In the genomic region with DNA sequence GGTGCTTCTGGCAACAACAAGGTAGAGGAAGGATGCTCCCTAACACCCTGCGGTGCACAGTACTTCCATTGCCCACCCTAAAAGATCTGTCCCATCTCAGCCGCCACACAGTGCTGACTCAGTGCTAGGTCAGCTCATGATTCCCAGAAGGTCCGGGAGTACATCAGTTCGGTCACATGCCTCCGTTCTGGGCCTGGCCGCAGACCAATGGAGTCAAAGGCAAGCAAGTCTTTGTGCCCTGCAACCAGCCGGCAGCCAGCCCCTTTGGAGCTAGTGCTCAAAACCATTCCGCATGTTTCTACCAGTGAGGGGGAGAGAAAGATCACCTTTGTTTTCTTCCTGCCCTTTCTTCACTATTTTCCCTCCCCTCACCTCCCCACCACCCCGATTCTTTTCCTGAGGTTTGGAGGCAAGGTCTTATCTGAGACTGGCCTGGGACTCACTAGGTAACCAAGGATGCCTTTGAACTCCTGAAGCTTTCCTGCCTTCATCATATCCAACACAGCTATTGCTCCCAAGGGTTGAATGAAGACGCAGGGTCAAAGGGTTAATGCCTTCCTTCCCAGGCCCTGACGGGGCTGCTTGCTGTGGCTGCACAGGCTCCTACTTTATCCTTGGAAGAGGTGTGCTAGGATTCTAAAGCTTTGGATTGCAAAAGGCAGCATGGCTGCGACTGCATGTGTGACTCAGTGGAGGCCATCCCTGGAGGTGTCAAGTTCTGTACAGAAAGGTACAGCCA, we compare ENCODE assay signal across 11 mouse cellular contexts. TPM values are rescaled to one million over a fixed set of nuclear protein-coding genes. Genes with fewer than 3 reads are reported as not detected.
DNase-seq lines count a peak whose midpoint lies in the region; ATAC-seq and TF ChIP-seq lines count a peak whose summit lies in the region.
"Had no signal": no experiment of that assay in that cellular context is flagged by ENCODE, and none has a peak within 500 bp of the region (broad histone marks: within the 10 kb centered on the region; RNA-seq: fewer than 3 reads in every experiment).

No protein-coding gene starts in this region.

- H3K4me3 ChIP-seq in kidney, adult 2 months (ENCODE audit: insufficient read depth, low read depth, low read length) = no peak overlapping the region
- H3K4me3 ChIP-seq in embryonic facial prominence, embryonic 11.5 days (ENCODE audit: low read depth, low read length) = no peak overlapping the region
- H3K4me3 ChIP-seq in neural tube, embryonic 11.5 days (ENCODE audit: low read depth, low read length) = no peak overlapping the region

- peak; percentile 44 for DNase-seq in kidney, adult 2 months
- DNase-seq in kidney, postnatal 4 days = no peak
- DNase-seq in cerebellum, adult 9-11 months = peak; percentile 44
- DNase-seq in embryonic facial prominence, embryonic 11.5 days (ENCODE audit: low spot score) = peak; percentile 18
- DNase-seq in neural tube, embryonic 11.5 days (ENCODE audit: low spot score) = peak; percentile 27
- DNase-seq in spleen, postnatal 14 days (ENCODE audit: low spot score in 2 of 2) = no peak
- DNase-seq in lung, postnatal 25 days (ENCODE audit: low spot score) = no peak
- DNase-seq: gastrocnemius, postnatal 25 days; lung, embryonic 14.5 days; right cerebral cortex, postnatal 25 days had no signal

- H3K27me3 ChIP-seq in kidney, adult 2 months (replicated peaks; ENCODE audit: control insufficient read depth, insufficient read depth, low read length) = no peaks in the 10 kb centered on the region
- no peaks in the 10 kb centered on the region for H3K27me3 ChIP-seq in embryonic facial prominence, embryonic 11.5 days (ENCODE audit: control insufficient read depth, insufficient read depth, low read length)
- no peaks in the 10 kb centered on the region for H3K27me3 ChIP-seq in neural tube, embryonic 11.5 days (ENCODE audit: control insufficient read depth, insufficient read depth, low read length)

- no peaks in the 10 kb centered on the region for H3K36me3 ChIP-seq in kidney, adult 2 months (ENCODE audit: control insufficient read depth, insufficient read depth, low read length)
- H3K36me3 ChIP-seq in embryonic facial prominence, embryonic 11.5 days (replicated peaks; ENCODE audit: control insufficient read depth, insufficient read depth, low read depth, low read length) = no peaks in the 10 kb centered on the region
- no peaks in the 10 kb centered on the region for H3K36me3 ChIP-seq in neural tube, embryonic 11.5 days (ENCODE audit: control insufficient read depth, insufficient read depth, low read length)

- no peak overlapping the region for H3K9ac ChIP-seq in embryonic facial prominence, embryonic 11.5 days (replicated peaks; ENCODE audit: low read length)
- no peak overlapping the region for H3K9ac ChIP-seq in neural tube, embryonic 11.5 days (ENCODE audit: low read length)
- H3K9ac ChIP-seq: lung, embryonic 14.5 days had no signal

- no peak for TF ChIP-seq CTCF in kidney, adult 2 months (conservative IDR thresholded peaks at IDR 0.05; ENCODE audit: insufficient read depth, insufficient read length, low read depth, low read length)

- H3K9me3 ChIP-seq in embryonic facial prominence, embryonic 11.5 days (replicated peaks; ENCODE audit: control insufficient read depth, low read length) = no peaks in the 10 kb centered on the region
- H3K9me3 ChIP-seq in neural tube, embryonic 11.5 days (ENCODE audit: control insufficient read depth, low read length) = no peaks in the 10 kb centered on the region

- TF ChIP-seq POLR2A in kidney, adult 2 months (IDR thresholded peaks at IDR 0.05; ENCODE audit: low read depth, low read length) = no peak

- H3K27ac ChIP-seq in kidney, adult 2 months (ENCODE audit: insufficient read depth, low read depth, low read length) = no peak overlapping the region
- no peak overlapping the region for H3K27ac ChIP-seq in embryonic facial prominence, embryonic 11.5 days (replicated peaks; ENCODE audit: low read depth, low read length)
- no peak overlapping the region for H3K27ac ChIP-seq in neural tube, embryonic 11.5 days (ENCODE audit: low read depth, low read length)

- H3K4me2 ChIP-seq in embryonic facial prominence, embryonic 11.5 days (ENCODE audit: low read depth, low read length) = no peak overlapping the region
- H3K4me2 ChIP-seq in neural tube, embryonic 11.5 days (ENCODE audit: low read depth) = no peak overlapping the region
- H3K4me2 ChIP-seq: lung, embryonic 14.5 days had no signal

- 74% methylated on average over 12 of the region's 12 CpGs for WGBS in kidney, adult 2 months
- 62% methylated on average over 12 of the region's 12 CpGs for WGBS in embryonic facial prominence, embryonic 11.5 days
- WGBS in neural tube, embryonic 11.5 days = 74% methylated on average over 12 of the region's 12 CpGs

- H3K4me1 ChIP-seq in kidney, adult 2 months (ENCODE audit: control insufficient read depth, insufficient read depth, low read length) = peaks cover 23% of the 10 kb centered on the region
- no peaks in the 10 kb centered on the region for H3K4me1 ChIP-seq in embryonic facial prominence, embryonic 11.5 days (ENCODE audit: control insufficient read depth, insufficient read depth, low read length)
- no peaks in the 10 kb centered on the region for H3K4me1 ChIP-seq in neural tube, embryonic 11.5 days (ENCODE audit: control insufficient read depth, insufficient read depth, low read length)

- no peak for ATAC-seq in embryonic facial prominence, embryonic 11.5 days (replicated peaks; ENCODE audit: insufficient number of reproducible peaks, low FRiP score, low TSS enrichment, low read depth)
- ATAC-seq in neural tube, embryonic 11.5 days (ENCODE audit: insufficient read depth, low FRiP score, low TSS enrichment) = no peak
- ATAC-seq: inflammation-experienced regulatory T-cells, adult 6 months had no signal

RNA-seq across cellular contexts. Expression of a gene that starts 16.6 kb away (rescaled TPM):
- polyA plus RNA-seq in kidney, adult 2 months (2012; rRNA removed) = 69.4 and 74.6 TPM in 2 replicates
- polyA plus RNA-seq in embryonic facial prominence, embryonic 11.5 days (2014; fragmentation: Nextera tagmentation; extraction: Ambion mirVana) = 16.5 and 16.7 TPM in 2 replicates
- polyA plus RNA-seq in neural tube, embryonic 11.5 days (2014; fragmentation: Nextera tagmentation; extraction: Ambion mirVana) = 40.9 and 51.5 TPM in 2 replicates

Comparison
In these comparisons a context has a peak if more than half of its experiments do, and no peak if none do; other contexts are left out.
1. DNase-seq: peak in kidney, adult 2 months (single experiment), cerebellum, adult 9-11 months (single experiment), embryonic facial prominence, embryonic 11.5 days (single experiment) and neural tube, embryonic 11.5 days (single experiment); none in kidney, postnatal 4 days (0 of 2), spleen, postnatal 14 days (0 of 2) and lung, postnatal 25 days (single experiment).